ENCODE assay signal across 15 mouse cellular contexts in the genomic region with DNA sequence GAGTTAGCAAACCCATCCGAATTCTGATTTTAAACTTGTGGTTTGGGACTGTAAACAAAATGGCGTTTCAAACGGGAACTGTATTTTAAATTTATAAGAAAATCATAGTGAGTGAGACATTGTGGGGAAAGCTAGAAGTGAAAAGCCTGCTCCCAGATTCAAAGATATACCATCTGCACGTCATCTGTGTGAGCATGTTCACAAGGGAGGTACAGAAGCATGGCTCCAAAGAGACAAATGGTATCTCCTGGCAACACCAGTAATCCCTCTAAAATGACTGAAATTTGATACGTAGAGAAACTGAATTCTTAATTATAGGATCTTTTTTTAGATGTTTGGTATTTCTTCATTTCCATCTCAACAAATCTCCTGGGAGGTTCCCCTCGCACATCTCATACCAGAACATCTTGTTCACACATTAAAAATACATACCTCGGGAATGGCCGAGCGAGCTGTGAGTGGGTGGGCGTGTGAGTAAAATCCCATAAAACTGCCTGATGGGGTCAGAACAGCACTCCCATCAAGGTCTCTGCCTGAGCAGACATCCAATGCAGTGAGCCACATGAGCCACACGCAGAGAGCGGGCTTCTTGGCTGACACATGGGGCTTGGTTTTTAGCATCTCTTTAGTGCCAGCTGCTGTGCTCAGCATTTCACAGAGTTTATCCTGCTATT. TPM values are rescaled to one million over a fixed set of nuclear protein-coding genes. Genes with fewer than 3 reads are reported as not detected.
DNase-seq lines count a peak whose midpoint lies in the region; ATAC-seq and TF ChIP-seq lines count a peak whose summit lies in the region.
"Had no signal": no experiment of that assay in that cellular context is flagged by ENCODE, and none has a peak within 500 bp of the region (broad histone marks: within the 10 kb centered on the region; RNA-seq: fewer than 3 reads in every experiment).

No protein-coding gene starts in this region.

- peaks cover 7% of the 10 kb centered on the region; the same call in 1 of the 2 replicates for H3K4me1 ChIP-seq in limb, embryonic 14.5 days (ENCODE audit: control insufficient read depth, insufficient read depth, low read length)
- H3K4me1 ChIP-seq: neural tube, embryonic 12.5 days had no signal

- H3K4me2 ChIP-seq in limb, embryonic 14.5 days (replicated peaks; ENCODE audit: low read depth, low read length, severe bottlenecking) = no peak overlapping the region
- H3K4me2 ChIP-seq: hindbrain, embryonic 14.5 days; neural tube, embryonic 12.5 days had no signal

- DNase-seq in frontal cortex, adult 2 months (ENCODE audit: extremely low spot score in 1 of 2, low spot score in 1 of 2) = peak; percentile 49 to 51
- no peak for DNase-seq in frontal cortex, postnatal 25 days (ENCODE audit: low spot score in 2 of 2)
- DNase-seq in brain, embryonic 18.5 days (ENCODE audit: low read depth, low spot score) = peak; percentile 72
- peak; percentile 58 for DNase-seq in layer of hippocampus, adult 9-11 months
- DNase-seq in limb, embryonic 14.5 days (ENCODE audit: low spot score) = no peak
- DNase-seq in gastrocnemius, postnatal 4 days (ENCODE audit: low spot score in 2 of 2) = no peak
- no peak for DNase-seq in adrenal gland, postnatal 10 days
- no peak for DNase-seq in cerebellum, adult 9-11 months

- H3K9ac ChIP-seq in limb, embryonic 14.5 days (ENCODE audit: low read depth, low read length, severe bottlenecking) = no peak overlapping the region
- H3K9ac ChIP-seq: hindbrain, embryonic 14.5 days; neural tube, embryonic 12.5 days had no signal

- ATAC-seq in limb, embryonic 14.5 days (ENCODE audit: low FRiP score, low read depth) = peak; percentile 83
- ATAC-seq: CD4-positive, CD25-positive, alpha-beta regulatory T cell, adult 4 months; lung, postnatal 0 days had no signal

- no peak overlapping the region for H3K27ac ChIP-seq in limb, embryonic 14.5 days (replicated peaks; ENCODE audit: low read depth, low read length)
- H3K27ac ChIP-seq: hindbrain, embryonic 14.5 days; neural tube, embryonic 12.5 days had no signal

- H3K4me3 ChIP-seq in limb, embryonic 14.5 days (replicated peaks; ENCODE audit: low read length) = no peak overlapping the region
- H3K4me3 ChIP-seq: neural tube, embryonic 12.5 days had no signal

- no peak for TF ChIP-seq POLR2A in limb, embryonic 14.5 days (IDR thresholded peaks at IDR 0.05; ENCODE audit: borderline replicate concordance, extremely low read depth, insufficient read depth, insufficient read length)

- 44% methylated on average over 12 of the region's 12 CpGs for WGBS in limb, embryonic 14.5 days

- H3K27me3 ChIP-seq in limb, embryonic 14.5 days (ENCODE audit: control insufficient read depth, insufficient read depth, low read length) = no peaks in the 10 kb centered on the region
- H3K27me3 ChIP-seq: neural tube, embryonic 12.5 days had no signal

- H3K9me3 ChIP-seq in limb, embryonic 14.5 days (ENCODE audit: control insufficient read depth, low read length) = no peaks in the 10 kb centered on the region
- H3K9me3 ChIP-seq: neural tube, embryonic 12.5 days had no signal

- H3K36me3 ChIP-seq in limb, embryonic 14.5 days (ENCODE audit: control insufficient read depth, insufficient read depth, low read length) = no peaks in the 10 kb centered on the region
- H3K36me3 ChIP-seq: neural tube, embryonic 12.5 days had no signal

RNA-seq across cellular contexts. Expression of gene Gm21962, which starts 23.8 kb away (rescaled TPM):
- polyA plus RNA-seq in frontal cortex, adult 2 months (2012; rRNA removed) = not detected in 2 replicates
- polyA plus RNA-seq in limb, embryonic 14.5 days (2012; rRNA removed) = not detected in 2 replicates
- polyA plus RNA-seq in limb, embryonic 14.5 days (2014; fragmentation: Nextera tagmentation; extraction: Ambion mirVana) = not detected in 2 replicates
- total RNA-seq in gastrocnemius, postnatal 4 days (2021) = not detected
- not detected for total RNA-seq in adrenal gland, postnatal 10 days (2021)
- total RNA-seq: granulocyte monocyte progenitor cell, adult 5-6 weeks; layer of hippocampus, adult 18-20 months had no signal
- polyA plus RNA-seq: CD4-positive, CD25-positive, alpha-beta regulatory T cell, adult 4 months; hindbrain, embryonic 14.5 days; lung, postnatal 0 days; neural tube, embryonic 12.5 days; thymus, postnatal 0 days had no signal

RNA-seq across cellular contexts. Expression of gene Ddit4l, which starts 26.2 kb away (rescaled TPM):
- 13.5 and 19.1 TPM in 2 replicates for polyA plus RNA-seq in frontal cortex, adult 2 months (2012; rRNA removed)
- 9.2 and 10.9 TPM in 2 replicates for polyA plus RNA-seq in limb, embryonic 14.5 days (2012; rRNA removed)
- 20.4 and 21.0 TPM in 2 replicates for polyA plus RNA-seq in limb, embryonic 14.5 days (2014; fragmentation: Nextera tagmentation; extraction: Ambion mirVana)
- total RNA-seq in gastrocnemius, postnatal 4 days (2021) = 100 to 1,000 TPM; 113 to 117 TPM
- total RNA-seq in adrenal gland, postnatal 10 days (2021) = 10 to 100 TPM in 1 of 2 experiments, 1 to 10 TPM in 1; 2.6 to 14.1 TPM
- total RNA-seq: granulocyte monocyte progenitor cell, adult 5-6 weeks had no signal
- polyA plus RNA-seq: CD4-positive, CD25-positive, alpha-beta regulatory T cell, adult 4 months had no signal

Comparison
In these comparisons a context has a peak if more than half of its experiments do, and no peak if none do; other contexts are left out.
1. DNase-seq: peak in frontal cortex, adult 2 months (2 of 2), brain, embryonic 18.5 days (single experiment) and layer of hippocampus, adult 9-11 months (single experiment); none in frontal cortex, postnatal 25 days (0 of 2), limb, embryonic 14.5 days (single experiment), gastrocnemius, postnatal 4 days (0 of 2), adrenal gland, postnatal 10 days (single experiment) and cerebellum, adult 9-11 months (single experiment).
2. RNA of gene Ddit4l, which starts 26.2 kb away (total RNA-seq): 113 to 117 TPM in gastrocnemius, postnatal 4 days; 2.6 to 14.1 TPM in adrenal gland, postnatal 10 days; every median in the first group is over 4 times any median in the second.